25 mouse cellular contexts compared by ENCODE assay signal in genomic region chr16:26634800-26635199, GRCm38 (mm10).
"Had no signal": no experiment of that assay in that cellular context is flagged by ENCODE, and none has a peak within 500 bp of the region (broad histone marks: within the 10 kb centered on the region; RNA-seq: fewer than 3 reads in every experiment).

No protein-coding gene starts in this region.

- H3K27me3 ChIP-seq: limb, embryonic 13.5 days; liver, embryonic 12.5 days; liver, embryonic 15.5 days; lung, embryonic 15.5 days; megakaryocyte, embryonic 14.5 days; midbrain, embryonic 13.5 days; neural tube, embryonic 13.5 days had no signal

- ATAC-seq: inflammation-experienced regulatory T-cells, adult 6 months; intestine, embryonic 16.5 days; liver, embryonic 12.5 days; midbrain, embryonic 13.5 days; midbrain, embryonic 16.5 days had no signal

- H3K4me1 ChIP-seq: limb, embryonic 10.5 days; limb, embryonic 13.5 days; liver, embryonic 12.5 days; liver, embryonic 15.5 days; lung, embryonic 15.5 days; megakaryocyte, embryonic 14.5 days; midbrain, embryonic 10.5 days; midbrain, embryonic 13.5 days; neural tube, embryonic 13.5 days had no signal

- H3K27ac ChIP-seq: limb, embryonic 10.5 days; limb, embryonic 13.5 days; liver, embryonic 12.5 days; liver, embryonic 15.5 days; lung, embryonic 15.5 days; midbrain, embryonic 10.5 days; midbrain, embryonic 13.5 days; neural tube, embryonic 13.5 days had no signal

- H3K4me2 ChIP-seq: limb, embryonic 13.5 days; liver, embryonic 12.5 days; liver, embryonic 15.5 days; lung, embryonic 15.5 days; midbrain, embryonic 13.5 days; neural tube, embryonic 13.5 days had no signal

- H3K4me3 ChIP-seq: limb, embryonic 10.5 days; limb, embryonic 13.5 days; liver, embryonic 12.5 days; liver, embryonic 15.5 days; lung, embryonic 15.5 days; megakaryocyte, embryonic 14.5 days; midbrain, embryonic 10.5 days; midbrain, embryonic 13.5 days; myocyte; neural tube, embryonic 13.5 days had no signal

- H3K9me3 ChIP-seq: limb, embryonic 10.5 days; limb, embryonic 13.5 days; liver, embryonic 12.5 days; liver, embryonic 15.5 days; lung, embryonic 15.5 days; megakaryocyte, embryonic 14.5 days; midbrain, embryonic 10.5 days; midbrain, embryonic 13.5 days; neural tube, embryonic 13.5 days had no signal

- H3K9ac ChIP-seq: limb, embryonic 13.5 days; liver, embryonic 12.5 days; liver, embryonic 15.5 days; lung, embryonic 15.5 days; midbrain, embryonic 13.5 days; neural tube, embryonic 13.5 days had no signal

- H3K36me3 ChIP-seq: limb, embryonic 10.5 days; limb, embryonic 13.5 days; liver, embryonic 12.5 days; liver, embryonic 15.5 days; lung, embryonic 15.5 days; midbrain, embryonic 10.5 days; midbrain, embryonic 13.5 days; neural tube, embryonic 13.5 days had no signal

- DNase-seq: kidney, adult 18-20 months; kidney, adult 9 months; kidney, postnatal 14 days; kidney, postnatal 4 days; liver; lung, adult 18-20 months; lung, postnatal 10 days; lung, postnatal 36 days; retina, postnatal 1 day; thymus, adult 2 months; thymus, postnatal 14 days; thymus, postnatal 4 days had no signal
